Mouse (Mus musculus) midbrain, postnatal 0 days (tissue): ENCODE measurements at regions not wholly inside any gene's neighbourhood (a gene's known extent, or its start where the extent isn't known, plus 50 kb on each side); places are given as distances from the start of the nearest gene placed in this dataset.
"Not testable (repeated sequence)": the region's sequence is repeated elsewhere in the genome, so short reads cannot be mapped to it uniquely, and the experiment has no call there.

ENCODE experiments used
- ATAC-seq: fragments of 200-750 bp; cut with Nextera tagmentation; 2 replicates; pipeline ENCODE4 v1.8.0; 2017; ENCODE audit warnings: moderate number of reproducible peaks, mild to moderate bottlenecking, moderate TSS enrichment, moderate library complexity; ENCODE audit not compliant: low FRiP score
- DNase-seq: peaks from one replicate; pipeline ENCODE4 v3.0.0-alpha.2; 2015; ENCODE audit warnings: low spot score
- H3K27ac ChIP-seq: fragments of 300-500 bp; sonication (generic); 2 replicates; pipeline ENCODE4 v1.5.1; 2014; ENCODE audit warnings: low read depth, mild to moderate bottlenecking, low read length, mixed read lengths
- H3K27me3 ChIP-seq: fragments of 300-500 bp; sonication (generic); 2 replicates; pipeline ENCODE4 v1.6.1; 2014; ENCODE audit warnings: low read length, control low read depth, mixed read lengths; ENCODE audit not compliant: insufficient read depth
- H3K36me3 ChIP-seq: fragments of 300-500 bp; sonication (generic); 2 replicates; pipeline ENCODE4 v1.6.1; 2014; ENCODE audit warnings: low read length, control low read depth, mixed read lengths; ENCODE audit not compliant: insufficient read depth
- H3K4me1 ChIP-seq: fragments of 300-500 bp; sonication (generic); 2 replicates; pipeline ENCODE4 v1.6.1; 2014; ENCODE audit warnings: mild to moderate bottlenecking, control low read depth, antibody characterized with exemption, low read length, mixed read lengths; ENCODE audit not compliant: insufficient read depth
- H3K4me2 ChIP-seq: fragments of 300-500 bp; sonication (generic); 2 replicates; pipeline ENCODE4 v1.6.1; 2014; ENCODE audit warnings: low read depth, mild to moderate bottlenecking, low read length, mixed read lengths; ENCODE audit not compliant: poor library complexity, severe bottlenecking
- H3K4me3 ChIP-seq: fragments of 300-500 bp; sonication (generic); 2 replicates; pipeline ENCODE4 v1.5.1; 2014; ENCODE audit warnings: low read depth, mild to moderate bottlenecking, low read length, moderate library complexity
- H3K9ac ChIP-seq: fragments of 300-500 bp; sonication (generic); replicated peaks from 2 replicates; pipeline ENCODE4 v1.6.1; 2014; ENCODE audit warnings: mild to moderate bottlenecking, low read length, moderate library complexity, mixed read lengths; ENCODE audit not compliant: poor library complexity, severe bottlenecking
- H3K9me3 ChIP-seq: fragments of 300-500 bp; sonication (generic); 2 replicates; pipeline ENCODE4 v1.6.1; 2016; ENCODE audit warnings: low read length, control low read depth
- CTCF ChIP-seq: IDR thresholded peaks from 2 replicates; pipeline ENCODE4 v1.5.1; 2016; ENCODE audit warnings: antibody characterized with exemption, mild to moderate bottlenecking
- WGBS: fragments of 180-500 bp; shearing (Covaris S2); extraction: QIAGEN DNeasy Blood & Tissue Kit; methylation state at CpG from one replicate; pipeline ENCODE4 v1.1.7; 2014; 5-methylcytosine and 5-hydroxymethylcytosine counted together

- H3K36me3 ChIP-seq = no peaks in the 10 kb centered on the region
- no peak overlapping the region for H3K4me3 ChIP-seq
- H3K27ac ChIP-seq = no peak overlapping the region
- DNase-seq = no peak
- no peak for ATAC-seq
- H3K9me3 ChIP-seq = no peaks in the 10 kb centered on the region
- WGBS = 65% methylated on average over 5 of the region's 5 CpGs
- TF ChIP-seq CTCF = peak; percentile 22; the same call in 1 of the 2 replicates
- H3K9ac ChIP-seq = no peak overlapping the region
- H3K4me2 ChIP-seq = no peak overlapping the region
- no peaks in the 10 kb centered on the region for H3K27me3 ChIP-seq
- H3K4me1 ChIP-seq = no peaks in the 10 kb centered on the region
Observed at GRCm38 (mm10) chr13:57042514-57042913, 146.7 kb upstream of the Trpc7 start.

- Histone ChIP-seq H3K27me3 (no peaks in the 10 kb centered on the region), H3K4me1 (no peaks in the 10 kb centered on the region), H3K4me3 (no peak overlapping the region), H3K9ac (no peak overlapping the region), H3K4me2 (no peak overlapping the region), H3K9me3 (no peaks in the 10 kb centered on the region), H3K27ac (no peak overlapping the region), H3K36me3 (no peaks in the 10 kb centered on the region)
- no peak for TF ChIP-seq CTCF
- DNase-seq = no peak
- WGBS = 76% methylated on average over 4 of the region's 4 CpGs
- no peak for ATAC-seq
Observed at GRCm38 (mm10) chr13:57032871-57033270, 137.1 kb upstream of the Trpc7 start.

DNA sequence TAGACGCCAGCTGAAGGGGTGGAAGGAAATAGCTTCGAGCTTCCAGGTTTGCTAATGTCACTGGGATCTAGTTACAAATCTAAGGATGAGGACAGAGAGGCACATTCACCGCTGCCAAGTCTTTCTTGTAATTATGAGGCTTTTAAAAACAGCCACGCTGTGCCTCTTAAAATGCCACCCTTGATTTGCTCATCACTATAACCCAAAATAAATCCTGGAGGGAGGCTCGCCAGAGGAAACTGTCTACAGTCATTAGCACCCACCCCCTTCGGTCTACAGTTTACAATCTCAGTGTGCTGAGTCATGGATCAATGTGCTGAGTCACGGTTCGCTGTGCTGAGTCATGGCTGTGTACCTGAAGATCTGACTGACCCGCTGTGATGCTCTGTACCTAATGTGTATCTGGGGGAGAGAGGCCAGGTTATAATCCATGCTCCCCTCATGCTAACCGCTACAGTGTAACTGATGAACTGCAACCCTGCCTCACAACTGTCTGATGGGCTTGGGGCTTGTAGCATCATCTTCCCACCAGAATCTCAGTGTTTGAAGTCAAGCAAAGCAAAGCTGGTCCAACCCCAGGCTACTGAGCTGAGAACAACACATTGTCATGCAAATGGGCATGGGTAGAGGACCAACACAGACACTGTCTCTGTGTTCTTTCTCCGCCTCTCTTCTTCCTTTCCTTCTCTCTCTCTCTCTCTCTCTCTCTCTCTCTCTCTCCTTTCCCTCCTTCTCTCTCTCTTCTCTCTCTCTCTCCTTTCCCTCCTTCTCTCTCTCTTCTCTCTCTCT, 122.0 kb upstream of the Trpc7 start:
- no peak overlapping the region for H3K27ac ChIP-seq
- no peak overlapping the region for H3K4me3 ChIP-seq
- H3K4me1 ChIP-seq = no peaks in the 10 kb centered on the region
- DNase-seq (no peak), ATAC-seq (no peak)
- H3K27me3 ChIP-seq = no peaks in the 10 kb centered on the region
- WGBS = 73% methylated on average over 11 of the region's 11 CpGs
- H3K9me3 ChIP-seq = no peaks in the 10 kb centered on the region
- H3K36me3 ChIP-seq = no peaks in the 10 kb centered on the region
- H3K9ac ChIP-seq = no peak overlapping the region
- no peak overlapping the region for H3K4me2 ChIP-seq
- TF ChIP-seq CTCF = no peak

GRCm38 (mm10) chr13:57016465-57017272, 120.9 kb upstream of the Trpc7 start:
- no peaks in the 10 kb centered on the region for H3K36me3 ChIP-seq
- no peak overlapping the region for H3K9ac ChIP-seq
- no peak for DNase-seq
- no peaks in the 10 kb centered on the region for H3K27me3 ChIP-seq
- H3K4me3 ChIP-seq = no peak overlapping the region
- WGBS = 38% methylated on average over 13 of the region's 13 CpGs
- no peak overlapping the region for H3K27ac ChIP-seq
- no peaks in the 10 kb centered on the region for H3K4me1 ChIP-seq
- no peak overlapping the region for H3K4me2 ChIP-seq
- TF ChIP-seq CTCF = no peak
- ATAC-seq = no peak
- H3K9me3 ChIP-seq = no peaks in the 10 kb centered on the region

GRCm38 (mm10) chr13:57007236-57007635, 111.4 kb upstream of the Trpc7 start:
- H3K9me3 ChIP-seq, H3K4me1 ChIP-seq, ATAC-seq, H3K9ac ChIP-seq, H3K27me3 ChIP-seq, H3K4me2 ChIP-seq, H3K4me3 ChIP-seq, DNase-seq, H3K36me3 ChIP-seq, H3K27ac ChIP-seq: not testable (repeated sequence)
- 96% methylated on average over 8 of the region's 8 CpGs for WGBS

GRCm38 (mm10) chr13:57003565-57004132, 107.9 kb upstream of the Trpc7 start:
- Histone ChIP-seq H3K9ac (no peak overlapping the region), H3K27ac (0 out of 2 replicates have a peak overlapping the region, but pooled peaks have one; percentile 27), H3K27me3 (no peaks in the 10 kb centered on the region), H3K4me1 (no peaks in the 10 kb centered on the region), H3K36me3 (no peaks in the 10 kb centered on the region), H3K4me2 (no peak overlapping the region), H3K9me3 (no peaks in the 10 kb centered on the region), H3K4me3 (no peak overlapping the region)
- no peak for TF ChIP-seq CTCF
- WGBS = 13% methylated on average over 8 of the region's 8 CpGs
- DNase-seq = peak; percentile 42
- ATAC-seq = 0 out of 2 replicates have a peak, but pooled peaks have one; percentile 23
